Comparison of ENCODE assay signal across 8 mouse cellular contexts in the genomic region with DNA sequence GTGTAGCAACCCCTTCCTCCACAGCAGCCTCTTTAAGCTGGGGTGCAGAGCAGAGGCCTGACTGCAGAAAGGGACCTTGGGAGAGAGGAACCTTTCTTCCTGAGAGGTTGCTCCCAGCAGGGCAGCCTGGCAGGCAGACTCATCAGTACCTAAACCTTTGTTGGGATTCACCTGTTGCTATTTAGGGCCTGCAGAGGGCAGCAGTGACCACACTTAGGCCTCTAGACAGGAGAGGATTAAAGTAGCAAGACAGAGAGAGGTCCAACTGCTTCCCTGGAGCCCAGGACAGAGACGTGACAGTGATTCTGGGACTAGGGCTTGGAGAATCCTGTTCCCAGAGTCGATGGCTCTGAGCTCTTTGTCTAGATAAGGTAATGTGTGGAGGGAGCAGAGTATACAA. TPM values are rescaled to one million over a fixed set of nuclear protein-coding genes. Genes with fewer than 3 reads are reported as not detected.
A peak's percentile ranks its signal among the peaks of the same experiment; 100 is the strongest.
DNase-seq lines count a peak whose midpoint lies in the region; ATAC-seq and TF ChIP-seq lines count a peak whose summit lies in the region.

No protein-coding gene starts in this region.

- no peak for TF ChIP-seq POLR2A in brain, embryonic 14.5 days (IDR thresholded peaks at IDR 0.05; ENCODE audit: borderline replicate concordance, extremely low read depth, insufficient read depth, insufficient read length, poor library complexity, severe bottlenecking)

- H3K4me3 ChIP-seq in intestine, embryonic 16.5 days (ENCODE audit: low read length): no peak overlapping the region
- H3K4me3 ChIP-seq in lung, embryonic 14.5 days (ENCODE audit: low read depth, low read length): no peak overlapping the region

- H3K9me3 ChIP-seq in intestine, embryonic 16.5 days (ENCODE audit: control insufficient read depth, low read length): no peaks in the 10 kb centered on the region
- no peaks in the 10 kb centered on the region for H3K9me3 ChIP-seq in lung, embryonic 14.5 days (ENCODE audit: low read depth, low read length)

- no peaks in the 10 kb centered on the region for H3K27me3 ChIP-seq in intestine, embryonic 16.5 days (replicated peaks; ENCODE audit: control insufficient read depth, insufficient read depth, low read length)
- H3K27me3 ChIP-seq in lung, embryonic 14.5 days (ENCODE audit: insufficient read depth, low read length): 0 out of 2 replicates have a peak, but pooled peaks cover 4% of the 10 kb centered on the region

- WGBS in intestine, embryonic 16.5 days: 5% methylated on average over 2 of the region's 2 CpGs
- 3% methylated on average over 2 of the region's 2 CpGs for WGBS in lung, embryonic 14.5 days

- no peak overlapping the region for H3K4me2 ChIP-seq in intestine, embryonic 16.5 days (ENCODE audit: low read depth, low read length)
- H3K4me2 ChIP-seq in lung, embryonic 14.5 days: no peak overlapping the region

- ATAC-seq in CD4-positive, CD25-positive, alpha-beta regulatory T cell, adult 4 months: peak; percentile 79
- ATAC-seq in erythroid progenitor cell, adult 5-6 weeks (replicated peaks; ENCODE audit: low FRiP score, poor library complexity, severe bottlenecking): 0 out of 2 replicates have a peak, but pooled peaks have one; percentile 33
- peak; percentile 73 for ATAC-seq in intestine, embryonic 16.5 days
- ATAC-seq in lung, embryonic 14.5 days (ENCODE audit: insufficient read depth): peak; percentile 52; the same call in 1 of the 2 replicates

- no peaks in the 10 kb centered on the region for H3K36me3 ChIP-seq in intestine, embryonic 16.5 days (ENCODE audit: control insufficient read depth, insufficient read depth, low read length)
- H3K36me3 ChIP-seq in lung, embryonic 14.5 days (ENCODE audit: insufficient read depth): no peaks in the 10 kb centered on the region

- peak; percentile 69 to 86 for DNase-seq in adrenal gland, adult (ENCODE audit: inconsistent age in 2 of 2, low spot score in 1 of 2)
- no peak for DNase-seq in adrenal gland, postnatal 4 days (ENCODE audit: low spot score in 2 of 2)
- peak; percentile 81 for DNase-seq in brain, embryonic 14.5 days (ENCODE audit: low read depth)
- DNase-seq in lung, embryonic 14.5 days: peak; percentile 85
- DNase-seq in retina, postnatal 1 day: peak; percentile 87

- H3K9ac ChIP-seq in intestine, embryonic 16.5 days (ENCODE audit: low read depth, low read length): no peak overlapping the region
- H3K9ac ChIP-seq in lung, embryonic 14.5 days: no peak overlapping the region

- peak; percentile 73; the same call in 1 of the 2 replicates for TF ChIP-seq CTCF in brain, embryonic 14.5 days (IDR thresholded peaks at IDR 0.05; ENCODE audit: borderline replicate concordance, extremely low read depth, insufficient read depth, insufficient read length)
- peak; percentile 87 for TF ChIP-seq CTCF in lung, embryonic 14.5 days (IDR thresholded peaks at IDR 0.05; ENCODE audit: low read depth)

- no peaks in the 10 kb centered on the region for H3K4me1 ChIP-seq in intestine, embryonic 16.5 days (ENCODE audit: control insufficient read depth, insufficient read depth, low read length)
- H3K4me1 ChIP-seq in lung, embryonic 14.5 days (ENCODE audit: insufficient read depth): no peaks in the 10 kb centered on the region

- H3K27ac ChIP-seq in intestine, embryonic 16.5 days (ENCODE audit: low read length): no peak overlapping the region
- H3K27ac ChIP-seq in lung, embryonic 14.5 days (ENCODE audit: low read depth): no peak overlapping the region

RNA-seq across cellular contexts. Expression of a gene that starts 7.5 kb away (rescaled TPM):
- total RNA-seq in adrenal gland, postnatal 4 days (2021): 1 to 10 TPM; 1.3 to 3.2 TPM
- under 1 TPM in 1 of 2 experiments, not detected in 1; 0.39 TPM for polyA plus RNA-seq in CD4-positive, CD25-positive, alpha-beta regulatory T cell, adult 4 months (2017; shearing (Covaris generic))
- 0.35 and 0.49 TPM in 2 replicates for polyA plus RNA-seq in brain, embryonic 14.5 days (2012; rRNA removed)
- 1.1 and 3.4 TPM in 2 replicates for total RNA-seq in erythroid progenitor cell, adult 5-6 weeks (2015; ENCODE audit: low replicate concordance)
- 0.45 and 0.51 TPM in 2 replicates for total RNA-seq in erythroid progenitor cell, adult 5-6 weeks (2017; ENCODE audit: low replicate concordance)
- polyA plus RNA-seq in intestine, embryonic 16.5 days (2015; fragmentation: Nextera tagmentation; extraction: Ambion mirVana): 15.7 and 16.5 TPM in 2 replicates
- polyA plus RNA-seq in lung, embryonic 14.5 days (2014; fragmentation: Nextera tagmentation; extraction: Ambion mirVana): 1.9 and 2.1 TPM in 2 replicates

RNA-seq across cellular contexts. Expression of a gene that starts 12.4 kb away (rescaled TPM):
- 1 to 10 TPM; 2.5 to 2.6 TPM for total RNA-seq in adrenal gland, postnatal 4 days (2021)
- polyA plus RNA-seq in CD4-positive, CD25-positive, alpha-beta regulatory T cell, adult 4 months (2017; shearing (Covaris generic)): 1 to 10 TPM; 2.3 to 5.8 TPM
- 18.7 and 20.9 TPM in 2 replicates for polyA plus RNA-seq in brain, embryonic 14.5 days (2012; rRNA removed)
- total RNA-seq in erythroid progenitor cell, adult 5-6 weeks (2015; ENCODE audit: low replicate concordance): not detected in 2 replicates
- total RNA-seq in erythroid progenitor cell, adult 5-6 weeks (2017; ENCODE audit: low replicate concordance): 0.26 and 0.76 TPM in 2 replicates
- polyA plus RNA-seq in intestine, embryonic 16.5 days (2015; fragmentation: Nextera tagmentation; extraction: Ambion mirVana): 8.1 and 8.9 TPM in 2 replicates
- 3.2 and 3.5 TPM in 2 replicates for polyA plus RNA-seq in lung, embryonic 14.5 days (2014; fragmentation: Nextera tagmentation; extraction: Ambion mirVana)

RNA-seq across cellular contexts. Expression of a gene that starts 41.2 kb away (rescaled TPM):
- 10 to 100 TPM; 15.2 to 17.2 TPM for total RNA-seq in adrenal gland, postnatal 4 days (2021)
- polyA plus RNA-seq in CD4-positive, CD25-positive, alpha-beta regulatory T cell, adult 4 months (2017; shearing (Covaris generic)): 10 to 100 TPM; 17.1 to 21.5 TPM
- polyA plus RNA-seq in brain, embryonic 14.5 days (2012; rRNA removed): 5.5 and 8.3 TPM in 2 replicates
- 10.9 and 11.9 TPM in 2 replicates for total RNA-seq in erythroid progenitor cell, adult 5-6 weeks (2015; ENCODE audit: low replicate concordance)
- total RNA-seq in erythroid progenitor cell, adult 5-6 weeks (2017; ENCODE audit: low replicate concordance): 17.4 and 18.9 TPM in 2 replicates
- polyA plus RNA-seq in intestine, embryonic 16.5 days (2015; fragmentation: Nextera tagmentation; extraction: Ambion mirVana): 7.7 and 8.3 TPM in 2 replicates
- polyA plus RNA-seq in lung, embryonic 14.5 days (2014; fragmentation: Nextera tagmentation; extraction: Ambion mirVana): 12.3 and 13.2 TPM in 2 replicates

RNA-seq across cellular contexts. Expression of a gene that starts 45.4 kb away (rescaled TPM):
- 10 to 100 TPM; 16.6 to 18.3 TPM for total RNA-seq in adrenal gland, postnatal 4 days (2021)
- 10 to 100 TPM; 57.5 to 89.4 TPM for polyA plus RNA-seq in CD4-positive, CD25-positive, alpha-beta regulatory T cell, adult 4 months (2017; shearing (Covaris generic))
- 1.0 and 1.4 TPM in 2 replicates for polyA plus RNA-seq in brain, embryonic 14.5 days (2012; rRNA removed)
- 19.8 and 20.5 TPM in 2 replicates for total RNA-seq in erythroid progenitor cell, adult 5-6 weeks (2015; ENCODE audit: low replicate concordance)
- total RNA-seq in erythroid progenitor cell, adult 5-6 weeks (2017; ENCODE audit: low replicate concordance): 11.1 and 15.1 TPM in 2 replicates
- 28.1 and 28.8 TPM in 2 replicates for polyA plus RNA-seq in intestine, embryonic 16.5 days (2015; fragmentation: Nextera tagmentation; extraction: Ambion mirVana)
- 7.4 and 7.6 TPM in 2 replicates for polyA plus RNA-seq in lung, embryonic 14.5 days (2014; fragmentation: Nextera tagmentation; extraction: Ambion mirVana)

Comparison
In these comparisons a context has a peak if more than half of its experiments do, and no peak if none do; other contexts are left out.
1. DNase-seq: peak in adrenal gland, adult (2 of 2), brain, embryonic 14.5 days (single experiment), lung, embryonic 14.5 days (single experiment) and retina, postnatal 1 day (single experiment); none in adrenal gland, postnatal 4 days (0 of 2).
2. Peak in every context shown above with its lines, with median percentiles within 50 percentile points of each other: ATAC-seq.